ENCODE assay signal across 10 mouse cellular contexts in genomic region chr7:98558128-98558921, GRCm38 (mm10).
DNase-seq lines count a peak whose midpoint lies in the region; ATAC-seq and TF ChIP-seq lines count a peak whose summit lies in the region.
"Had no signal": no experiment of that assay in that cellular context is flagged by ENCODE, and none has a peak within 500 bp of the region (broad histone marks: within the 10 kb centered on the region; RNA-seq: fewer than 3 reads in every experiment).

No protein-coding gene starts in this region.

- no peaks in the 10 kb centered on the region for H3K4me1 ChIP-seq in kidney, postnatal 0 days (replicated peaks; ENCODE audit: insufficient read depth, low read length)
- no peaks in the 10 kb centered on the region for H3K4me1 ChIP-seq in embryonic facial prominence, embryonic 14.5 days (ENCODE audit: control insufficient read depth, insufficient read depth, low read length)
- H3K4me1 ChIP-seq in stomach, postnatal 0 days (replicated peaks; ENCODE audit: control insufficient read depth, insufficient read depth) = no peaks in the 10 kb centered on the region
- H3K4me1 ChIP-seq: forebrain, embryonic 15.5 days; midbrain, embryonic 12.5 days had no signal

- peak; percentile 50 for ATAC-seq in kidney, postnatal 0 days (replicated peaks; ENCODE audit: low FRiP score, low read depth)
- ATAC-seq in embryonic facial prominence, embryonic 14.5 days (ENCODE audit: low read depth) = no peak
- ATAC-seq in stomach, postnatal 0 days (ENCODE audit: low FRiP score, low TSS enrichment) = peak; percentile 70; the same call in 1 of the 2 replicates
- ATAC-seq: forebrain, embryonic 15.5 days had no signal

- H3K27me3 ChIP-seq in kidney, postnatal 0 days (ENCODE audit: insufficient read depth, low read length) = no peaks in the 10 kb centered on the region
- H3K27me3 ChIP-seq in embryonic facial prominence, embryonic 14.5 days (replicated peaks; ENCODE audit: control insufficient read depth, insufficient read depth, low read length) = no peaks in the 10 kb centered on the region
- H3K27me3 ChIP-seq in stomach, postnatal 0 days (ENCODE audit: control insufficient read depth, insufficient read depth, low read length) = no peaks in the 10 kb centered on the region
- H3K27me3 ChIP-seq: forebrain, embryonic 15.5 days; midbrain, embryonic 12.5 days had no signal

- no peak overlapping the region for H3K4me3 ChIP-seq in kidney, postnatal 0 days (replicated peaks; ENCODE audit: low read depth, low read length)
- no peak overlapping the region for H3K4me3 ChIP-seq in embryonic facial prominence, embryonic 14.5 days (ENCODE audit: low read depth, low read length)
- H3K4me3 ChIP-seq in stomach, postnatal 0 days (ENCODE audit: low read depth, low read length) = no peak overlapping the region
- no peak overlapping the region for H3K4me3 ChIP-seq in left cerebral cortex, adult 2 months
- H3K4me3 ChIP-seq: forebrain, embryonic 15.5 days; midbrain, embryonic 12.5 days had no signal

- TF ChIP-seq CTCF in kidney, postnatal 0 days (IDR thresholded peaks at IDR 0.05; ENCODE audit: low read depth) = no peak
- TF ChIP-seq CTCF in stomach, postnatal 0 days (IDR thresholded peaks at IDR 0.05; ENCODE audit: low read depth) = no peak
- no peak for TF ChIP-seq CTCF in left cerebral cortex, adult 2 months (IDR thresholded peaks at IDR 0.05)

- H3K9ac ChIP-seq in kidney, postnatal 0 days (ENCODE audit: low read depth, low read length) = peak overlapping the region; percentile 5; the same call in 1 of the 2 replicates
- no peak overlapping the region for H3K9ac ChIP-seq in embryonic facial prominence, embryonic 14.5 days (ENCODE audit: low read depth, low read length)
- no peak overlapping the region for H3K9ac ChIP-seq in stomach, postnatal 0 days (ENCODE audit: low read length)
- H3K9ac ChIP-seq: forebrain, embryonic 15.5 days; liver, embryonic 14.5 days; midbrain, embryonic 12.5 days had no signal

- H3K36me3 ChIP-seq in kidney, postnatal 0 days (ENCODE audit: insufficient read depth, low read length) = no peaks in the 10 kb centered on the region
- no peaks in the 10 kb centered on the region for H3K36me3 ChIP-seq in embryonic facial prominence, embryonic 14.5 days (ENCODE audit: control insufficient read depth, insufficient read depth, low read length)
- no peaks in the 10 kb centered on the region for H3K36me3 ChIP-seq in stomach, postnatal 0 days (ENCODE audit: control insufficient read depth, insufficient read depth, low read length)
- H3K36me3 ChIP-seq: forebrain, embryonic 15.5 days; midbrain, embryonic 12.5 days had no signal

- WGBS in kidney, postnatal 0 days = 68% methylated on average over 9 of the region's 9 CpGs
- WGBS in embryonic facial prominence, embryonic 14.5 days = 69% methylated on average over 9 of the region's 9 CpGs
- WGBS in stomach, postnatal 0 days = 47% methylated on average over 9 of the region's 9 CpGs

- peak overlapping the region; percentile 70 for H3K27ac ChIP-seq in kidney, postnatal 0 days
- H3K27ac ChIP-seq in embryonic facial prominence, embryonic 14.5 days (replicated peaks; ENCODE audit: low read depth, low read length) = no peak overlapping the region
- peak overlapping the region; percentile 63; the same call in 1 of the 2 replicates for H3K27ac ChIP-seq in stomach, postnatal 0 days (replicated peaks)
- no peak overlapping the region for H3K27ac ChIP-seq in left cerebral cortex, adult 2 months
- H3K27ac ChIP-seq: forebrain, embryonic 15.5 days; liver, embryonic 14.5 days; midbrain, embryonic 12.5 days had no signal

- no peak for TF ChIP-seq EP300 in stomach, postnatal 0 days (optimal IDR thresholded peaks at IDR 0.05)

- H3K9me3 ChIP-seq in kidney, postnatal 0 days (replicated peaks; ENCODE audit: low read length) = no peaks in the 10 kb centered on the region
- no peaks in the 10 kb centered on the region for H3K9me3 ChIP-seq in embryonic facial prominence, embryonic 14.5 days (ENCODE audit: control insufficient read depth, low read length)
- H3K9me3 ChIP-seq in stomach, postnatal 0 days (ENCODE audit: control insufficient read depth, low read length) = no peaks in the 10 kb centered on the region
- H3K9me3 ChIP-seq: forebrain, embryonic 15.5 days; midbrain, embryonic 12.5 days had no signal

- no peak overlapping the region for H3K4me2 ChIP-seq in kidney, postnatal 0 days (ENCODE audit: low read length)
- H3K4me2 ChIP-seq in embryonic facial prominence, embryonic 14.5 days (ENCODE audit: low read depth, low read length) = no peak overlapping the region
- H3K4me2 ChIP-seq in stomach, postnatal 0 days (replicated peaks; ENCODE audit: low read depth) = no peak overlapping the region
- H3K4me2 ChIP-seq: forebrain, embryonic 15.5 days; midbrain, embryonic 12.5 days had no signal

- DNase-seq in kidney, postnatal 0 days (ENCODE audit: low spot score) = peak; percentile 79
- DNase-seq in kidney, adult 8-10 months = no peak
- DNase-seq in embryonic facial prominence, embryonic 14.5 days (ENCODE audit: low spot score) = peak; percentile 16
- peak; percentile 48 to 58 for DNase-seq in heart, postnatal 36 days
- peak; percentile 30 for DNase-seq in stomach, postnatal 0 days (ENCODE audit: low spot score)
- DNase-seq in adipocyte (ENCODE audit: low spot score) = no peak
- no peak for DNase-seq in left cerebral cortex, adult 2 months (ENCODE audit: extremely low spot score in 1 of 2, low spot score in 2 of 2)

- intact Hi-C loops in heart, postnatal 36 days (cut with DNase I) = no loop called here
- intact Hi-C loops in left cerebral cortex, adult 2 months (cut with DNase I) = no loop called here

Comparison
In these comparisons a context has a peak if more than half of its experiments do, and no peak if none do; other contexts are left out.
1. DNase-seq: peak in kidney, postnatal 0 days (single experiment), embryonic facial prominence, embryonic 14.5 days (single experiment), heart, postnatal 36 days (2 of 2) and stomach, postnatal 0 days (single experiment); none in kidney, adult 8-10 months (0 of 2), adipocyte (single experiment) and left cerebral cortex, adult 2 months (0 of 2).
2. H3K27ac ChIP-seq: peak in kidney, postnatal 0 days (single experiment) and stomach, postnatal 0 days (single experiment); none in embryonic facial prominence, embryonic 14.5 days (single experiment) and left cerebral cortex, adult 2 months (single experiment).